Mouse (Mus musculus) Patski (cell line): ENCODE results near the gene Olfr984. TPM values are rescaled to one million over a fixed set of nuclear protein-coding genes. Genes with fewer than 3 reads are reported as not detected.

Experiments
- ATAC-seq: fragments of 100-300 bp; one replicate; pipeline ENCODE4 v1.8.0; 2021
- CTCF ChIA-PET: fragments of 350-600 bp; sonication (Branson Sonifier 250); formaldehyde crosslinking; loops from one replicate; lab custom pipeline; 2022; ENCODE audit warnings: inconsistent platforms; lab: Charles Lee
- POLR2A ChIA-PET: fragments of 350-600 bp; sonication (Branson Sonifier 250); formaldehyde crosslinking; loops from one replicate; lab custom pipeline; 2022; ENCODE audit warnings: antibody characterized with exemption, inconsistent platforms; lab: Charles Lee
- DNase-seq: peaks from one replicate; pipeline ENCODE4 v3.0.0-alpha.2; 2011; ENCODE audit warnings: low read depth, low spot score
- H3K27me3 ChIP-seq: fragments of 371-371 bp; one replicate; pipeline ENCODE4 v1.5.1; 2021
- CTCF ChIP-seq: fragments of 100-300 bp; IDR thresholded peaks from one replicate; pipeline ENCODE4 v1.5.1; 2021
- in situ Hi-C: fragments of 300-500 bp; cut with MboI; formaldehyde crosslinking; loops from 3 replicates; pipeline ENCODE4 v1.11.1; 2018; ENCODE audit warnings: low pct_unique_long_range_greater_than_20kb, mixed read lengths
- polyA plus RNA-seq: library from polyadenylated mRNA; unstranded; gene quantifications from one replicate; pipeline ENCODE4 v1.2.3, GENCODE M21; 2021

Gene Olfr984
- polyA plus RNA-seq, 1 experiment from 2014 or later, result not detected

DNA sequence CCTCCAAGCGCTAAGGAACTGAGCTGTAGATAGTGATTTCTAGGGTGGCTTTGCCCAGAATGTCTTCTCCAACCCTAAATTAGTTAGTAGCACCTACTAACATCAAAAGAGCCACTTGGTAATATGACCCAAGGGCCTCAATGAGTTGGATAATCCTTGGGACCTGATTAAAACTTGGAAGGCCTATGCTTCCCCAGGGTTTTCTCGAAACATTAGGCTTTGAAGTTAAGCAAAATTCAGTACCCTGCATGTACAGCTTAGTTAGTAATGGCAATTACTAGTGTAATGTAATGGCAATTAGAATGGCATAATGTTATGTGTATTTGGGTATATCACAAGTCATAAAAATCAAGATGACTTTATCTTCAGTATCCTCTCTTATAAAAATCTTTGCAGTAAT is 20.5 kb downstream of the Olfr984 start, which contains the start of gene Olfr983:
TSS of gene Olfr983 (minus strand) at position 101 of the 400 bp plus-strand sequence.
- DNase-seq, result no peak

GRCm38 (mm10) chr9:40073529-40073928 is 40.5 kb downstream of the Olfr984 start, which contains the start of gene Olfr982:
Olfr982 (plus strand) TSS chr9:40073829.
- H3K27me3 ChIP-seq, result no peaks in the 10 kb centered on the region
- in situ Hi-C loops, result no loop called here
- POLR2A ChIA-PET, result no interaction called here
- DNase-seq (no peak), ATAC-seq (no peak)
- CTCF ChIA-PET, result no interaction called here
- no peak for TF ChIP-seq CTCF

More for the DNA sequence above, 20.5 kb downstream of the Olfr984 start, which contains the start of gene Olfr983:
- H3K27me3 ChIP-seq, result no peaks in the 10 kb centered on the region
- CTCF ChIA-PET, result interaction anchor here (1.3 kb wide), 1 partner anchor 23 kb away, joined by 3 read pairs; no protein-coding TSS in a partner anchor
- no peak for ATAC-seq
- no peak for TF ChIP-seq CTCF
- POLR2A ChIA-PET, result no interaction called here
- in situ Hi-C loops, result no loop called here

DNA sequence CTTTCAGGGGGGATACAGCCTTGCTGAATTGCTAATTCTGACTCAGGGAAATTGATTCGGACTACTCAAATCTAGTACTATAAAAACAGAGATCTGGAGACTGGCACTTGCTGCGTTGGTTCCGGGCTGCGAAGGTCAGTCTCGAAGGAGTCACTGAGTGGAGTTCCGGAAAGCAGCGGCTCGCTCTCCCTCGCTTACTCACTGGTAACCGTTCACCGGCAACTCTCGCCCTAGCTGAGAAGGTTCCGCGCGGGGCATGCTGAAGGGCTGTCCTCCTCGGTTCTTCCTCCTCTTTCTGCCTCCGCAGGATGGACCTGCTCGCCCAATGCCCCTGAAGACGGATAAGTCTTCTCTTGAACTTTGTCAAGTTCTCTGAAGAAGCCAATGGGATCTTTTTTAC is 63.9 kb downstream of the Olfr984 start:
- TF ChIP-seq CTCF, result no peak
- ChIA-PET CTCF (no interaction called here), POLR2A (no interaction called here)
- DNase-seq (no peak), ATAC-seq (no peak)
- H3K27me3 ChIP-seq, result no peaks in the 10 kb centered on the region
- in situ Hi-C loops, result no loop called here

Other genes starting within 250 kb of the Olfr984 start
- not detected for gene Olfr972, start 247.8 kb downstream of the Olfr984 start, polyA plus RNA-seq
- not detected for gene Olfr229, start 206.9 kb downstream of the Olfr984 start, polyA plus RNA-seq
- gene Olfr974, start 176.7 kb downstream of the Olfr984 start, polyA plus RNA-seq, result not detected
- not detected for gene Olfr975, start 162.2 kb downstream of the Olfr984 start, polyA plus RNA-seq
- not detected for gene Olfr976, start 153.1 kb downstream of the Olfr984 start, polyA plus RNA-seq
- gene Olfr978, start 122.1 kb downstream of the Olfr984 start, polyA plus RNA-seq, result not detected
- gene Olfr979, start 110.7 kb downstream of the Olfr984 start, polyA plus RNA-seq, result 0.05 TPM
- gene Olfr980, start 104.6 kb downstream of the Olfr984 start, polyA plus RNA-seq, result not detected
- not detected for gene Olfr981, start 92.7 kb downstream of the Olfr984 start, polyA plus RNA-seq
- gene Olfr982, start 40.4 kb downstream of the Olfr984 start, polyA plus RNA-seq, result not detected
- not detected for gene Olfr983, start 20.6 kb downstream of the Olfr984 start, polyA plus RNA-seq
- not detected for gene Olfr985, start 16.0 kb upstream of the Olfr984 start, polyA plus RNA-seq
- not detected for gene Tmem225, start 33.9 kb upstream of the Olfr984 start, polyA plus RNA-seq
- not detected for gene Olfr986, start 66.7 kb upstream of the Olfr984 start, polyA plus RNA-seq
- 4.9 TPM for gene Zfp202, start 78.1 kb upstream of the Olfr984 start, polyA plus RNA-seq
- 0.01 TPM for gene Scn3b, start 155.0 kb upstream of the Olfr984 start, polyA plus RNA-seq